Mouse (Mus musculus) myocyte (in vitro differentiated cells): ENCODE results near the gene Ints6l. TPM values are rescaled to one million over a fixed set of nuclear protein-coding genes. Genes with fewer than 3 reads are reported as not detected.

Experiments
- H3K27me3 ChIP-seq: one replicate; pipeline ENCODE4 v1.6.1; 2011; ENCODE audit not compliant: control insufficient read depth, insufficient read depth, insufficient read length
- H3K36me3 ChIP-seq: one replicate; pipeline ENCODE4 v1.6.1; 2011; ENCODE audit not compliant: control insufficient read depth, insufficient read depth
- H3K4me2 ChIP-seq: one replicate; pipeline ENCODE4 v1.6.1; 2011; ENCODE audit warnings: low read depth, control low read depth
- H3K4me3 ChIP-seq: one replicate; pipeline ENCODE4 v1.5.1; 2011; ENCODE audit warnings: mild to moderate bottlenecking, control low read depth, moderate library complexity
- H3K79me2 ChIP-seq: one replicate; pipeline ENCODE4 v1.6.1; 2011; ENCODE audit not compliant: control insufficient read depth, insufficient read depth
- H3ac ChIP-seq: one replicate; pipeline ENCODE4 v1.6.1; 2011; ENCODE audit not compliant: control insufficient read depth, insufficient read length
- CEBPB ChIP-seq: IDR thresholded peaks from 2 replicates; pipeline ENCODE4 v1.6.1; 2011; ENCODE audit warnings: mild to moderate bottlenecking, moderate library complexity; ENCODE audit not compliant: poor library complexity, insufficient read depth, severe bottlenecking
- E2F4 ChIP-seq: IDR thresholded peaks from one replicate; pipeline ENCODE4 v1.6.1; 2011; ENCODE audit warnings: mild to moderate bottlenecking, control low read depth, moderate library complexity; ENCODE audit not compliant: insufficient read depth
- MAX ChIP-seq: IDR thresholded peaks from one replicate; pipeline ENCODE4 v1.6.1; 2011; ENCODE audit warnings: low read depth, mild to moderate bottlenecking, control low read depth
- MYOD1 ChIP-seq, 3 experiments: IDR thresholded peaks; one replicate each; pipeline ENCODE4 v1.6.1; 2011; ENCODE audit warnings: control low read depth in 2 of 3, low read depth in 2 of 3, mild to moderate bottlenecking in 2 of 3, moderate library complexity in 1 of 3; ENCODE audit not compliant: insufficient read length in 2 of 3, control insufficient read depth in 1 of 3
- MYOG ChIP-seq, 3 experiments: IDR thresholded peaks; one replicate each; pipeline ENCODE4 v1.6.1; 2011; ENCODE audit warnings: control low read depth in 2 of 3, low read depth in 2 of 3, mild to moderate bottlenecking in 2 of 3; ENCODE audit not compliant: insufficient read length in 2 of 3, control insufficient read depth in 1 of 3, insufficient read depth in 1 of 3
- POLR2A ChIP-seq: IDR thresholded peaks from one replicate; pipeline ENCODE4 v1.6.1; 2011; ENCODE audit warnings: low read depth, mild to moderate bottlenecking, control low read depth, moderate library complexity; ENCODE audit not compliant: insufficient read length
- POLR2AphosphoS2 ChIP-seq: IDR thresholded peaks from one replicate; pipeline ENCODE4 v1.6.1; 2011; ENCODE audit warnings: low read depth, control low read depth; ENCODE audit not compliant: insufficient read length
- REST ChIP-seq: IDR thresholded peaks from one replicate; pipeline ENCODE4 v1.6.1; 2011; ENCODE audit warnings: mild to moderate bottlenecking, control low read depth, moderate library complexity; ENCODE audit not compliant: insufficient read depth, insufficient read length
- SRF ChIP-seq: IDR thresholded peaks from one replicate; pipeline ENCODE4 v1.6.1; 2011; ENCODE audit warnings: low read depth; ENCODE audit not compliant: control insufficient read depth, insufficient read length
- TCF12 ChIP-seq: IDR thresholded peaks from one replicate; pipeline ENCODE4 v1.6.1; 2011; ENCODE audit warnings: mild to moderate bottlenecking, control low read depth; ENCODE audit not compliant: poor library complexity, insufficient read depth, severe bottlenecking
- TCF3 ChIP-seq: IDR thresholded peaks from one replicate; pipeline ENCODE4 v1.6.1; 2011; ENCODE audit warnings: low read depth, control low read depth; ENCODE audit not compliant: insufficient read length
- USF1 ChIP-seq: IDR thresholded peaks from one replicate; pipeline ENCODE4 v1.6.1; 2011; ENCODE audit warnings: low read depth, mild to moderate bottlenecking, control low read depth, moderate library complexity
- polyA plus RNA-seq: library from polyadenylated mRNA; unstranded; fragments of >200 nt; fragmentation: generic; extraction: Trizol; gene quantifications from one replicate; pipeline ENCODE4 v1.2.1, GENCODE M21; 2012; ENCODE audit warnings: missing spikeins

Gene Ints6l
- polyA plus RNA-seq, 1 experiment = 2.6 TPM

- Histone ChIP-seq H3ac (peak overlapping the region; percentile 22), H3K36me3 (no peaks in the 10 kb centered on the region), H3K79me2 (no peaks in the 10 kb centered on the region), H3K27me3 (no peaks in the 10 kb centered on the region), H3K4me3 (peak overlapping the region; percentile 51), H3K4me2 (peak overlapping the region; percentile 86)
- TF ChIP-seq POLR2A = peak; percentile 61
- TF ChIP-seq MAX = no peak
- no peak for TF ChIP-seq SRF
- no peak for TF ChIP-seq TCF3
- TF ChIP-seq MYOG (IDR thresholded peaks at IDR 0.05; ENCODE audit: control insufficient read depth in 1 of 3, insufficient read depth in 1 of 3, insufficient read length in 2 of 3, low read depth in 2 of 3) = no peak
- TF ChIP-seq MYOD1 (IDR thresholded peaks at IDR 0.05; ENCODE audit: control insufficient read depth in 1 of 3, insufficient read length in 2 of 3, low read depth in 2 of 3) = no peak
- no peak for TF ChIP-seq TCF12
- TF ChIP-seq USF1 = no peak
- TF ChIP-seq REST = no peak
- no peak for TF ChIP-seq CEBPB
- no peak for TF ChIP-seq E2F4
- TF ChIP-seq POLR2AphosphoS2 = peak; percentile 78
Measured at GRCm38 (mm10) chrX:56455372-56456246, 952 bp downstream of the Ints6l start.

- Histone ChIP-seq H3K79me2 (no peaks in the 10 kb centered on the region), H3K4me3 (peak overlapping the region; percentile 51), H3K27me3 (no peaks in the 10 kb centered on the region), H3K36me3 (no peaks in the 10 kb centered on the region), H3ac (no peak overlapping the region), H3K4me2 (peak overlapping the region; percentile 65)
- TF ChIP-seq USF1 = no peak
- TF ChIP-seq MYOD1 (IDR thresholded peaks at IDR 0.05; ENCODE audit: control insufficient read depth in 1 of 3, insufficient read length in 2 of 3, low read depth in 2 of 3) = no peak
- TF ChIP-seq E2F4 = no peak
- no peak for TF ChIP-seq CEBPB
- TF ChIP-seq REST = no peak
- TF ChIP-seq SRF = no peak
Measured at GRCm38 (mm10) chrX:56456379-56456778, 1.7 kb downstream of the Ints6l start.

- Histone ChIP-seq H3K79me2 (no peaks in the 10 kb centered on the region), H3ac (no peak overlapping the region), H3K4me3 (no peak overlapping the region), H3K4me2 (no peak overlapping the region), H3K27me3 (no peaks in the 10 kb centered on the region), H3K36me3 (no peaks in the 10 kb centered on the region)
- TF ChIP-seq CEBPB = no peak
- no peak for TF ChIP-seq POLR2A
- TF ChIP-seq MAX = no peak
- TF ChIP-seq POLR2AphosphoS2 = no peak
- TF ChIP-seq USF1 = no peak
- TF ChIP-seq E2F4 = no peak
- TF ChIP-seq SRF = no peak
- TF ChIP-seq TCF3 = no peak
- no peak for TF ChIP-seq MYOG (IDR thresholded peaks at IDR 0.05; ENCODE audit: control insufficient read depth in 1 of 3, insufficient read depth in 1 of 3, insufficient read length in 2 of 3, low read depth in 2 of 3)
- TF ChIP-seq TCF12 = no peak
Measured at GRCm38 (mm10) chrX:56462020-56462933, 7.6 kb downstream of the Ints6l start.

- TF ChIP-seq MYOG (IDR thresholded peaks at IDR 0.05; ENCODE audit: control insufficient read depth in 1 of 3, insufficient read depth in 1 of 3, insufficient read length in 2 of 3, low read depth in 2 of 3) (no peak), MAX (no peak), MYOD1 (IDR thresholded peaks at IDR 0.05; ENCODE audit: control insufficient read depth in 1 of 3, insufficient read length in 2 of 3, low read depth in 2 of 3) (no peak), E2F4 (no peak), USF1 (no peak), TCF12 (no peak), SRF (no peak), POLR2AphosphoS2 (no peak), TCF3 (no peak), POLR2A (no peak), REST (no peak)
- H3ac ChIP-seq = no peak overlapping the region
- H3K79me2 ChIP-seq = no peaks in the 10 kb centered on the region
- H3K4me2 ChIP-seq = no peak overlapping the region
- no peaks in the 10 kb centered on the region for H3K36me3 ChIP-seq
- H3K27me3 ChIP-seq = no peaks in the 10 kb centered on the region
- H3K4me3 ChIP-seq = no peak overlapping the region
Measured at GRCm38 (mm10) chrX:56464906-56465305, 10.2 kb downstream of the Ints6l start.
